Mouse (Mus musculus) liver, embryonic 14.5 days (tissue): Measurements from ENCODE around the gene Sypl. TPM values are rescaled to one million over a fixed set of nuclear protein-coding genes. Genes with fewer than 3 reads are reported as not detected.

Experiments used
- ATAC-seq: fragments of 200-750 bp; cut with Nextera tagmentation; 2 replicates; pipeline ENCODE4 v1.8.0; 2017; ENCODE audit warnings: moderate number of reproducible peaks, mild to moderate bottlenecking, moderate library complexity; ENCODE audit not compliant: insufficient read depth
- DNase-seq, 3 experiments: peaks; one replicate each; pipeline ENCODE4 v3.0.0-alpha.2; 2012 to 2013; ENCODE audit warnings: low read depth in 3 of 3, low spot score in 3 of 3
- H3K27ac ChIP-seq: fragments of 300-500 bp; sonication (generic); 2 replicates; pipeline ENCODE4 v1.5.1; 2014; ENCODE audit warnings: moderate library complexity, mild to moderate bottlenecking, control low read depth, inconsistent platforms
- H3K27me3 ChIP-seq: fragments of 300-500 bp; sonication (generic); 2 replicates; pipeline ENCODE4 v1.6.1; 2014; ENCODE audit warnings: mild to moderate bottlenecking, low read length, moderate library complexity; ENCODE audit not compliant: control insufficient read depth, insufficient read depth
- H3K36me3 ChIP-seq: fragments of 300-500 bp; sonication (generic); replicated peaks from 2 replicates; pipeline ENCODE4 v1.6.1; 2014; ENCODE audit warnings: low read depth; ENCODE audit not compliant: control insufficient read depth, insufficient read depth
- H3K4me1 ChIP-seq, 2 experiments: fragments of 200-500 bp in 1 of 2; fragments of 300-500 bp in 1 of 2; sonication (generic) in 1 of 2; replicated peaks; 2 replicates each; pipeline ENCODE4 v1.6.1; 2012 to 2014; ENCODE audit warnings: antibody characterized with exemption in 1 of 2, inconsistent platforms in 1 of 2, low read length in 1 of 2; ENCODE audit not compliant: control insufficient read depth in 2 of 2, insufficient read depth in 2 of 2
- H3K4me2 ChIP-seq: fragments of 300-500 bp; sonication (generic); 2 replicates; pipeline ENCODE4 v1.6.1; 2014; ENCODE audit warnings: low read depth, mild to moderate bottlenecking, control low read depth, moderate library complexity
- H3K4me3 ChIP-seq, 2 experiments: fragments of 200-500 bp in 1 of 2; fragments of 300-500 bp in 1 of 2; sonication (generic) in 1 of 2; 2 replicates each; pipeline ENCODE4 v1.5.1; 2012 to 2014; ENCODE audit warnings: low read depth in 2 of 2, low read length in 2 of 2, mild to moderate bottlenecking in 2 of 2, control low read depth in 1 of 2, inconsistent platforms in 1 of 2, moderate library complexity in 1 of 2; ENCODE audit not compliant: insufficient read depth in 1 of 2
- H3K9ac ChIP-seq: fragments of 300-500 bp; sonication (generic); replicated peaks from 2 replicates; pipeline ENCODE4 v1.6.1; 2014; ENCODE audit warnings: mild to moderate bottlenecking, control low read depth, moderate library complexity
- H3K9me3 ChIP-seq: fragments of 300-500 bp; sonication (generic); 2 replicates; pipeline ENCODE4 v1.6.1; 2016; ENCODE audit warnings: low read length, mixed read lengths; ENCODE audit not compliant: control insufficient read depth
- CTCF ChIP-seq: IDR thresholded peaks from 2 replicates; pipeline ENCODE4 v1.5.1; 2016; ENCODE audit warnings: antibody characterized with exemption, low read depth, control low read depth
- EP300 ChIP-seq: IDR thresholded peaks from 2 replicates; pipeline ENCODE4 v1.6.1; 2016; ENCODE audit warnings: antibody characterized with exemption, low read depth
- WGBS: fragments of 180-500 bp; shearing (Covaris S2); extraction: QIAGEN DNeasy Blood & Tissue Kit; methylation state at CpG from one replicate; pipeline ENCODE4 v1.1.7; 2014; ENCODE audit not compliant: insufficient replicate concordance; 5-methylcytosine and 5-hydroxymethylcytosine counted together
- polyA plus RNA-seq, 2 experiments: library from polyadenylated mRNA; depleted of rRNA in 1 of 2; stranded (reverse) in 1 of 2; unstranded in 1 of 2; fragments of >200 nt; fragmentation: Nextera tagmentation in 1 of 2; extraction: Ambion mirVana in 1 of 2; gene quantifications; 2 replicates each; pipeline versions ENCODE4 v1.2.1 to v1.2.3; 2012 to 2014

The Sypl gene
- polyA plus RNA-seq, 2 experiments, result 14.6 to 32.5 TPM

DNA sequence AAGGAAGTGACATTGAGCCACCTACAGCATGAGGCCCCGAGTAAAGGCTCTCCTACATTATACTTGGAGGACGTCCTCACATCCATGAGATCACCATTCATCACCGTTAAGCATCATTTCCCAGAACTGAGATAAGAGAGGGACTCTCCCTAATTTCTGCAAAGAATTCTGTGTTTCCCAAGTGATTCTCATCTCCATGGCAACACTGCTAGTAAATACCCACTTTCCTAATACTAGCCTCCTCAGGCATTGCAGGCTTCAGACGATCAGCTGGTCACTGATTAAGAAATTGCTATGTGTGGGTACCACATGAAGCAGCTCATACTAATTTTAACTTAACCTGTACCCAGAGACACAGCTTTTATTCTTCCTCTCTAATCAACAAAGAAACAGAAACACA is 46.7 kb downstream of the Sypl start:
- TF ChIP-seq CTCF (no peak), EP300 (no peak)
- WGBS, result 44% methylated on average over 4 of the region's 4 CpGs
- no peaks in the 10 kb centered on the region for H3K9me3 ChIP-seq

GRCm38 (mm10) chr12:33003339-33003965 is 49.8 kb downstream of the Sypl start:
- no peak for TF ChIP-seq CTCF
- H3K4me3 ChIP-seq, result no peak overlapping the region
- H3K27me3 ChIP-seq, result no peaks in the 10 kb centered on the region
- DNase-seq (no peak), ATAC-seq (no peak)
- no peak overlapping the region for H3K27ac ChIP-seq
- no peaks in the 10 kb centered on the region for H3K9me3 ChIP-seq
- no peak overlapping the region for H3K4me2 ChIP-seq
- H3K9ac ChIP-seq, result no peak overlapping the region
- no peaks in the 10 kb centered on the region for H3K36me3 ChIP-seq
- H3K4me1 ChIP-seq, result 0 out of 4 replicates have a peak, but pooled peaks cover 0 to 2% of the 10 kb centered on the region in 2 experiments
- WGBS, result 51% methylated on average over 8 of the region's 8 CpGs

More for the DNA sequence above, 46.7 kb downstream of the Sypl start:
- H3K27ac ChIP-seq, result no peak overlapping the region
- ATAC-seq (no peak), DNase-seq (no peak)
- no peaks in the 10 kb centered on the region for H3K27me3 ChIP-seq
- H3K36me3 ChIP-seq, result no peaks in the 10 kb centered on the region
- no peaks in the 10 kb centered on the region for H3K4me1 ChIP-seq
- no peak overlapping the region for H3K9ac ChIP-seq
- no peak overlapping the region for H3K4me3 ChIP-seq
- H3K4me2 ChIP-seq, result no peak overlapping the region

GRCm38 (mm10) chr12:33005858-33006257 is 52.2 kb downstream of the Sypl start:
- no peak for DNase-seq
- 49% methylated on average over 5 of the region's 5 CpGs for WGBS

DNA sequence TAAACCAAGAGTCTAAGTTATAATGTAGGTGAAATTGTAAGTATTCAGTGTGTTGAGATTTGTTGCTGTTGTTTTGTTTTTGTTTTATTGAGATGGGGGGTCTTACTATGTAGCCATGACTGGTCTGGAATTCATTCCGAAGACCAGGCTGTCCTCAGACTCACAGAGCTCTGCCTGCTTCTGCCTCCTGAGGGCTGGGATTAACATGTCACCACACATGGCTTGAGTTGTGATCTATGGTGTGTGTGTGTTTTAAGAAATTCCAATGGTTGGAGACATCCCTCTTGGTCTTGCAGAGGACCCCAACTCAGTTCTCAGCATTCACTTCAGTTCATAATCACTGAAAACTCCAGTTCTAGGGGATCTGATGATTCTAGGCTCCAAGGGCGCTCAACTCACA is 53.5 kb downstream of the Sypl start:
- ATAC-seq (no peak), DNase-seq (no peak)
- WGBS, result 60% methylated on average over 2 of the region's 2 CpGs
- no peaks in the 10 kb centered on the region for H3K36me3 ChIP-seq
- 0 out of 4 replicates have a peak, but pooled peaks cover 0 to 3% of the 10 kb centered on the region in 2 experiments for H3K4me1 ChIP-seq
- H3K9me3 ChIP-seq, result no peaks in the 10 kb centered on the region
- H3K4me3 ChIP-seq, result no peak overlapping the region
- H3K4me2 ChIP-seq, result no peak overlapping the region
- TF ChIP-seq CTCF (no peak), EP300 (no peak)
- H3K27me3 ChIP-seq, result no peaks in the 10 kb centered on the region
- H3K9ac ChIP-seq, result no peak overlapping the region
- no peak overlapping the region for H3K27ac ChIP-seq

More at GRCm38 (mm10) chr12:33005858-33006257, 52.2 kb downstream of the Sypl start:
- H3K27ac ChIP-seq, result no peak overlapping the region
- TF ChIP-seq CTCF, result no peak
- no peak for TF ChIP-seq EP300
- H3K36me3 ChIP-seq, result no peaks in the 10 kb centered on the region
- no peak overlapping the region for H3K4me3 ChIP-seq
- H3K9ac ChIP-seq, result no peak overlapping the region
- ATAC-seq, result no peak
- H3K27me3 ChIP-seq, result no peaks in the 10 kb centered on the region
- no peaks in the 10 kb centered on the region for H3K9me3 ChIP-seq
- H3K4me1 ChIP-seq, result 0 out of 4 replicates have a peak, but pooled peaks cover 0 to 3% of the 10 kb centered on the region in 2 experiments
- H3K4me2 ChIP-seq, result no peak overlapping the region

- H3K27me3 ChIP-seq, result no peaks in the 10 kb centered on the region
- H3K27ac ChIP-seq, result no peak overlapping the region
- no peak overlapping the region for H3K9ac ChIP-seq
- H3K4me3 ChIP-seq, result no peak overlapping the region
- WGBS, result 37% methylated on average over 7 of the region's 7 CpGs
- DNase-seq (no peak), ATAC-seq (no peak)
- no peaks in the 10 kb centered on the region for H3K36me3 ChIP-seq
- 0 out of 4 replicates have a peak, but pooled peaks cover 0 to 3% of the 10 kb centered on the region in 2 experiments for H3K4me1 ChIP-seq
- H3K9me3 ChIP-seq, result no peaks in the 10 kb centered on the region
- no peak overlapping the region for H3K4me2 ChIP-seq
- no peak for TF ChIP-seq CTCF
- TF ChIP-seq EP300, result no peak
Measured at GRCm38 (mm10) chr12:33008305-33009110, 54.8 kb downstream of the Sypl start.
